Mouse (Mus musculus): ENCODE results near the gene Rbbp5.
"Not testable (repeated sequence)": the region's sequence is repeated elsewhere in the genome, so short reads cannot be mapped to it uniquely, and the experiment has no call there.

Rbbp5 gene

DNA sequence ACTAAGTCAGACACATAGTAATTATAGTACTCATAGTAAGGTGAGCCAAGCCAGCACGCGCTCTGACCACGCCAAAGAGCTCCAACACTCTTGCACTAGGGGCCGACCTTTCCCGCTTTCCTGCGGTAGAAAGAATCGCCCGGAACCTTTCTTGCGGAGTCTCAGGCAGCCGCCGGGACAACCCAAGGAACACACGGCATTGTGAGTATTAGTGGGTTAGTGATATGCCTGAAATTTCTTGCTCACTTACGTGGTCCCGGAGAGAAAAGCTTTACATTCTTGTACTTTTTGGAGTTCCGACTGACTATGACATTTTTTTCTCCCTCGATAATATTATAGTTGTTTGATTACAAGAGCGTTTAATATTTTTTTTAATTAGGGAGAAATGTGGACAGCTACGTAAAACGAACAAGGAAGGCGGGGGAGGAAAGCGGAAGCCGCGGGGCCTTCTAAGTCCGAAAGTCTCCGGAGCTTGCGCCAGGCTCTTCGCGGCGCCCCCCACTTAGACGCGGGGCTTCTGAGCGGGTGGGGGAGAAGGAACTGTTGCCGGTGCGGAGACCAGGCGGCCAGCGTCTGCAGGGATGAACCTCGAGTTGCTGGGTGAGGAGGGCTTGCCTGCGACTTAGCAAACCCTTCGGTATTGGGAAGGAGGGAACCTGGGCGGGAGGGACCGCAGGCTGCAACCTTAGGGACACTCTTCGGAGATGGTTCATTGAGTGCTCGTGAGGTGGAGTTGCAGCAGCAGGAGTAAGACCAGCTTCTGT is at the start of gene Rbbp5:
TSS of gene Rbbp5 (plus strand) at position 438 of the 764 bp plus-strand sequence.
- peak; percentile 92 for DNase-seq

DNA sequence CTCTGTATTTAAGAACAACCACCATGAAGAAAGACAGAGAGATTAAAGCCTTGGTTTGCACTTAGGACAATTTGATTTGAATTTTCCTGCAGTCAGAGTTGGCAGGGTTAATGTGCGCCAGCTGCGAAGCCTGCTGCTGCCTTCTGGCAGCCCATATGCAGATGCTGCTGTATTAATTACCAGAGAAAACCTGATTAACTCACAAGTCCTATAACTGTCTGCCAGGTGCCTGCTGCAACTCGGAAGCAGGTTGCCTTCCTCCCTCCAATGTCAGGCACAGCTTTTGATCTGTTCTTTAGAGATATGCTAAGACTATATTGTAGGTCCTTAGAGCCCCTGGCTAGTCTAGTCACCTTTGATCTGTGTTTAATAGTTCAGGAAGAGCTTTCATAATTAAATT is 46.3 kb upstream of the Rbbp5 start:
- no peak for DNase-seq

DNA sequence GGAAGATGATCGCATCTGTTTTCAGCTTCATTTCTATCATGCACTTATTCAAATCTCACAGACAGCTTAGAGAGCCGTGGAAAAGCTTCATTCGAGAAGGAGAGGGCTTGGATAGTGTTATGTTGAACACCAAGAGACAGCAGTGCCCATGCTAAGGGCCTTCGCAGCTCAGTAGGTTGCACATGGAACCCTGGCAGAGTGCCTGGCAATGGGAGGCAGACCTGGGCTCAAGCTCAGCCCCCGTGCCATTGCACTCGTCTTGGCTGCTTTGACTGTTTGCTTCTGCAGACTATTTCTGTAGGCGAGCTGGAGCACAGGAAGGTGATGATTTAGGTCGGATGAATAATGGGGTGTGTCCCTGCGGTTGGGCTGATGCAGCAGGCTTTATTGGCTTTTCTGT is 45.4 kb upstream of the Rbbp5 start:
- peak; percentile 69 for DNase-seq

DNA sequence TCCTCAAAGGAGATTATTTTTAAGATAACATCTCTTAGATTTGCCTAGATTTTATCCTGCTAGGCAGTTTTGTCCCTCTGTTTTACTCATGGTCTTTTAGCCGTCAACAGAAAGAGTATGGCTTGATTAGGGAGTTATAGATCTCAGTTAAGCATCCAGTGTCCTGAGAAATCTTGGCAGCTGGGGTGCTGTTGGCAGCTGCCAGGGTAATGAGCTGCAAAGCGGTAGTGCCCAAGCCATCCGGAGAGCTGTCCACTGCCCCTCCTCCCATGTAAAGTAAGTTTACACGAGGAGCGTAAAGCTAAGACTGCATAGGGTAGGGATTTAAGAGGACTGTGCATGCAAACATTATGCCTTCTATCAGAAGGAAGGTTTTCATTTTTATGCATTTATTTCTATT is 43.8 kb upstream of the Rbbp5 start:
- no peak for DNase-seq

DNA sequence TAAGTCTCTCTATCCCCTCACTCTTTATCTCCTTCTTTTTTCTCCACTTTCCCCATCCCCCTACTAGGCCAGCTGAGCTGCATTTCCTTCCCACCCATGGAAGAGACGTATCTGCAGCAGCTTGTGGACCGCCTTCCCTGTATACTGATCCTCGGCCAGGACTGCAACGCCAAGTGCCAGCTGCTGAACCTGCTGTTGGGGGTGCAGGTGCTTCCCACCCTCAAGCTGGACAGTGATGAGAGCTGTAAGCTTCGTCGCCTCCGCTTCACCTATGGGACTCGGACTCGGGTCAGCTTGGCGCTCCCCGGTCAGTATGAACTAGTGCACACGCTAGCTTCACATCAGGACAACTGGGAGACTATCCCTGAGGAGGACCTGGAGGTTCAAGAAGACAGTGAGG is 43.1 kb upstream of the Rbbp5 start:
- DNase-seq: no peak

DNA sequence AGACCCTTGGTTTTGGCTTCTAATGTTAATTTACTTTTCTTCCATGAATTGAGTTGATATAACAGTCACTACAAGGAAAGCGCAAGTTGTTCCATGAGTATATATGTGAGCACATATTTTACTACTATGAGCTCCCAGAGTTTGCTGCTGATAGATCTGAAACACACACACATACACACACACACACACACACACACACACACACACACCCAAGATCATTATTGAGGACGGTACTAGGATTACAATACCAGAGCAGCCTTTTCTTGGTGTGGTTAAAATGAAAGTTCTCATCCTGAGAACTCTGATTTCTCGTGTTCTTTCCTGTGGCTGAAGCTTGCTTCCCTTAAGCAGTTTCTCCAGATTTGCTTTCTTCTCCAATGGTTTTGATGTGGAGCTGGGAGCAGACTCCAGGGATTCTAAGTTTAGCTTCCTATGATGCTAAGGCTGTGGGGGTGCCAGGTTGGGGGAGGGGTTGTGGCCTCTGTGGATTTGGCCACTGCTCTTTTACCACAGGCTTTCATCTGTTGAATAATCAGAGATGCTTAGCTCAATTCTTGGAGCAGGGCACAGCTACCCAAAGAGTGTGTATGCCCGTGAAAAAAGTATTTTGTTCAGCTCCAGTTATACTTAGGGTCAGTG is 40.7 kb upstream of the Rbbp5 start:
- peak; percentile 43 for DNase-seq

DNA sequence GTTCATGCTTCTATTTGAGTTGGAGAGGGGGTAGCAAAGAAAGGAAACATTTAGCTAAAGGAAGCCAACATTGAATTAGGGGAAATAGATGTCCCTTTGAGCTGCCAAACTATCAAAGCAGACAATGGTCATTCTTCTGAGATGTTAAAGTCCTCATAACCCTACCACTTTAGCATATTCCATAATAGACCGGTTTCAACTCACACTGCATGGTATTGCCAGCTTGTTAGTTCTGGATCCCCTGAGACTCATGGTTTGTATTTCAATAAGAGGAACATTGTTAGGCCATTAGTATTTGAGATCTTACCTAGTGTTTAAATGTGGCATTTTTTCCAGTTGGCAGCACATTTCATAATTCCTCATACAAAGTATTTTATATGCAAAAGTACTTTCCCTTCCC is 40.2 kb upstream of the Rbbp5 start:
- DNase-seq: no peak

DNA sequence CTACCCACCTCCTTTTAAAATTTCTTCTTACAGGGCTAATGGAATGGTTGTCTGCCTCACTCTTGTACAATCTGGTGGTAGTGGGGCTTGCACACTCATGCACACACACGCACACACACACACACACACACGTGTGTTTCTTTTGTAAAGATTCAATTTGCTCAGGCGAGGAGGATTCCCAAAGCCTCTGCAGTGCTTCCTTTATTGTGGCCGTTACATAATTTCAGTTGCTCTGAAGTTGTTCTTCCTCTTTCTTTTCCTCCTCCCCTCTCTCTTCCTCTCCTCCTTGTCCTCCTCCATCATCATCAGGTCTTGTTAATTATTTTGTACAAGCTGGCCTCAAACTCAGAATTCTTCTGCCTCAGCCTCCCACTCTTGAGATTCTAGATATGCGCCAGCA is 39.8 kb upstream of the Rbbp5 start:
- no peak for DNase-seq

DNA sequence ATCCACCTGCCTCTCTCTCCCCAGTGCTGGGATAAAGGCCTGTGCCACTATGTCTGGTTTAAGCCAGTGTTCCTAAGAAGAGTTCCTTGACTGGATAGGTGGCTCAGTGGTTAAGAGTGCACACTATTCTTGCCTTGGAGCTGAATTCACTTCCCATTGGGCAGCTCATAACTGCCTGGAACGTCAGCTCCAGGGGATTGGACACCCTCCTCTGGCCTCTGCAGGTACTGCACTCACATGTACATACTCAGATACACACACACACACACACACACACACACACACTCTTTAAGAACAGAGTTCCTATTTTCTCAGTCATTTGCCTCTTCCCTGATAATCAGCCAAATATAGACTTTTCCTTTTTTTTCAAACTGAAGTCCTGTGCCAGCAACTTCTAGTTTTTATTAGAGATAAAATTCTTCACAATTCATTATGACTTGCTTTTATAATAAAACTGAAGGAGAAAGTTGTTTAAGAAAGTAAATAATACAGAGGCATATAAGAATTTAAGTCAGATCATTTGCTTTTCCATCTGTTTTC is 36.2 kb upstream of the Rbbp5 start:
- no peak for DNase-seq

DNA sequence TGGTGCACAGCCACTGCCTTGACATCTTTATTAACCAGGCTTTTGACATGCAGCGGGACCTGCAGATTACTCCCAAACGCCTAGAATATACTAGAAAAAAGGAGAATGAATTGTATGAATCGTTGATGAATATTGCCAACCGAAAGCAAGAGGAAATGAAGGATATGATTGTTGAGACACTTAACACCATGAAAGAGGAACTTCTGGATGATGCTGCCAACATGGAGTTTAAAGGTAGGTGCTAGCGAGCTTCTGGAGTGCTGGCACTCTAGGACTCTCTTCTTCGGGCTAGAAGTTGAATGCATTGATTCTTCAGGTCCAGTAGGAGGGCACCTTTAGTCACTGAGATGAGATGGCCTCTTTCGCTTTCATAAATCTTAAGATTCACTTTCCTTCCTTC is 27.4 kb upstream of the Rbbp5 start:
- no peak for DNase-seq

DNA sequence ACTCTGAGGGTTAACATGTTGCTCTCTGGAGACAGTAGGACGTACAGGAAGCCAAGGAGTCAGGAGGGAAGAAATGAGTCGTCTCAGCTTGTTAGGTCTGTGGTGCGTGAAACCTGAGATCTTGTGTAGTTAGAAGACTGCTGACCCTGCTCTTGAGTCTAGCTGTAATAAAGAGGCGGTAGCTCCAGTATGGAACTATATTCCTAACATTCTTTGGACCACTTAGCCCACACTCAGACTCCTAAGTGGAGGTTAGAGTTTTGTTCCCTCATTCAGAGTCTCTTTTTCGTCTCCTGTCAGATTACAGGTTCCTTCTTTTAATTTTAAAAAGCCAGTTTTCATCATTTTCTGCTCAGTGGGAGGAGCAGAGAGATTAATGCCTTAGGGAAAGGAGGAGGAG is 12.5 kb upstream of the Rbbp5 start:
- DNase-seq: no peak

DNA sequence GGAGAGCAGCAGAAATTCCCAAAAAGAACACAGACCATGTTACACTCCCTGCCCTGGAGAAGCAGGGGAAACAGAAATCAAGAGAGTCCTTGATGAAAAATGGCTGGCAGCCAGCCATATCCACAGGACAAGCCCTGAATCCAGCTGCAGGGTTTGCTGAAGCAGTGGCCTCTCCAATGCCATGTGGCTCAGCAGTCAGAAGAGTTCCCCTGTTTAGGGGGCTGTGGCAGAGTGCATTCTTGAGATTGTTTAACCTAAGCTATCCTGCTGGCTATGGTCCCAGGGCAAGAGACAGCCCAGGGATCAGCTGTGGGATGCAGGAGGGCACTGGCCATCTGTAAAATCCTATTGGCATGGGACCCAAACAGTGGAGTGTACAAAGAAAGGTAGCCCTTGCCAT is 8.2 kb upstream of the Rbbp5 start:
- DNase-seq: peak; percentile 52

DNA sequence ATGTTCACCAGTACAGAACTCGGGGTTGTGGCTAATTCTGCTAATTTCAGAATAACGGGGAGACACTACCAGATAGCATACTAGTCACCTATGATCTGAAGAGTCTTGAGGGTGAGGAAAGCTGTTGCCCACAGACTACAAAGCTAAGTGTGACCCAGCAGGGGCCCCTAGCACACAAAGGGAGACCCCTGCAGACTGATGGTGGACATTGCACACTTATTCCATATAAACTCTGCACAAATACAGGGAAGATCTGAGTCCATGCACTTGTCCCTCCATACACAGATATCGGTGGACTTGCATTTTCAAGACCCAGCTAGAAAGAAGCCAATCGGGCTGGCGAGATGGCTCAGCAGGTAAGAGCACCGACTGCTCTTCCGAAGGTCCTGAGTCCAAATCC is 7.6 kb upstream of the Rbbp5 start:
- DNase-seq: no peak

DNA sequence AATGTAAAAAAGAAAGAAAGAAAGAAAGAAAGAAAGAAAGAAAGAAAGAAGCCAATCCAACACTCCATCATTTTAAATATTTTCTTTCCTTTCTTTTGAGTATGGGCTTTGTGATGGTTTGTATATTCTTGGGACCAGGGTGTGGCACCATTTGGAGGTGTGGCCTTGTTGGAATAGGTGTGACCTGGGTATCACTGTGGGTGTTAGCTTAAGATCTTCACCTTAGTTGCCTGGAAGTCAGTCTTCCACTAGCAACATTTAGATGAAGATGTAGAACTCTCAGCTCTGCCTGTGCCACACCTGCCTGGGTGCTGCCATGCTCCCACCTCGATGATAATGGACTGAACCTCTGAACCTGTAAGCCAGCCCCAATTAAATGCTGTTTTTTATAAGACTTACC is 7.1 kb upstream of the Rbbp5 start:
- DNase-seq: not testable (repeated sequence)

DNA sequence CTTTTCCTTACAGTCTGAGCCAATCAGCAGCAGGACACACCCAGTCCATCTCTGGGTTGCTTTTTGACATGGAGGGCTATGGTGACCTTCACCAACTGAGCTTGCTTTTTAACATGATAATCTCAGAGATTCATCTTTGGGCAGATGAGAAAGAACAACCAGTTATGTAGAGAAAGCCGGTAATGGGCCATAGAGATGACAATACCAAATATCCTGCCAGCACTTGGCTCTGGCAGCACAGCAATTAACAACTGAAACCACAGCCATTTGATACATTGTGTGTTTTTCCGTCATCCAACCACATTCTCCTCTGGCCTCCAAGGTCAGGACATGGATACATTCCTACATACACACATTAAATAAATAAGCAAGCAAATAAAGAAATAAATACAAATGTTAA is 6.1 kb upstream of the Rbbp5 start:
- DNase-seq: no peak

DNA sequence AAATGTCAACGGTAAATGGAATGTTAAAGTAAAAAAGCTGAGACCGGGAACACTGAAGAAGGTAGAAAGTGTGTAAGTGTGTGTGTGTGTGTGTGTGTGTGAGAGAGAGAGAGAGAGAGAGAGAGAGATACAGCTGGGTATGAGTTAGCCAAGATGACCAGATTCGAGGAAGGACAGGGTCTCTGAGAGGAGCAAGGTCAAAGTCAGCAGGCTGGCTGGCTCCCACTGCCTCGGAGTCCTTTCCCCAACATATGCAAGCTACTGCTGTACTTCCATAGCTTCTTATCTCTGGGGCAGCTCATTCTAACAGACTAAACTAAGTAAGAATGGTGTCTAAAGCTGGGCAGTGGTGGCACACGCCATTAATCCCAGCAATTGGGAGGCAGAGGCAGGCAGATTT is 5.7 kb upstream of the Rbbp5 start:
- no peak for DNase-seq

DNA sequence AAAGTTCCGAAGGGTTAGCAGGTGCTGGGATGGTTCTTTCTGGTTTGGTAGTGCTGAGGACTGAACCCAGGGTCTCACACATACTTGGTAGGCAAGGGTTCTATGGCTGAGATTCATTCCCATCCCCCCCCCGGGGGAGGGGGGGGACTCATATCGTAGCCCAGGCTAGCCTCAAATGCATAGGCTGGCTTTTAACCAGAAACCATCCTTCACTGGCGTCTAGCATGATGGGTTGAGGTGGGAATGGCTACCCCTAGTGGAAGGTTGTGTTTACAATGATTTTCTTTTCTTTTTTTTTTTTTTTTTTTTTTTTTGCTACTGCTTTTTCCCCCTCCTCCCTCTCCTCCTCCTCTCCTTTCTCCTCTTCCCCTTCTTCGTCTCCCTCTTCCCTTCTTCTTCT is 4.6 kb upstream of the Rbbp5 start:
- no peak for DNase-seq

DNA sequence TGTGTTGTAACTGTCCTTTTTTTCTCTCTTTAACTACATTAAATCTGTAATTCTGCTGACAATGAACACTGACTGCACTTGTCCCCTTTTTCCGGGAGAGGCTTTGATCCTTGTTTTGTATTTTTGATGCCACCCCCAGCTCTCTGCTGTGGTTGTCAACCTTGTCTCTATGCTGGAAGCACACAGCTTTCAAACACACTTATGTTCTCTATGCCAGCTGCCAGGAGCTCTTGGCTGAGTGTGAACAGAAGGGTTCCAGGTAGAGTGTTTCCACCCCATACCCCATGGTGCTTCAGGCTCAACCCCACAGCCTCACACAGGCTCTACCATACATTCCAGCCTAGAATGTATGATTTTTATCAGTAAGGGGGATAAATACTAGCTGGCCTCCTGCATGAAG is 2.7 kb upstream of the Rbbp5 start:
- DNase-seq: no peak

DNA sequence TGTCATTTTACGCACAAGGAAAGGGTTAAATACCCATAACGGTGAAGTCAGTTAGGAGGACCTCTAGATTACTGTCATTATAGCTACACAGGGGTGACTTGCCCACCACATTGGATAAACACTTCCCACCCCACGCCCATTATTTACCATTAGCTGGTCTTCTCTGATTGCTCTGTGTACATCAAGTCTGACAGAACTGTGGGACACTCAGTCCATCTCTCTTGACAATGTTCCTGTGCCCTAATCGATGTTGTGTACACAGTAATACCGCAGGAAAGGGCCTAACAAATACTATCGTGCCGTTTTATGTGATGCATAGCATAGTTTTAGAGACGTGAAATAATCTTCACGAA is 614 bp upstream of the Rbbp5 start:
- DNase-seq: no peak

DNA sequence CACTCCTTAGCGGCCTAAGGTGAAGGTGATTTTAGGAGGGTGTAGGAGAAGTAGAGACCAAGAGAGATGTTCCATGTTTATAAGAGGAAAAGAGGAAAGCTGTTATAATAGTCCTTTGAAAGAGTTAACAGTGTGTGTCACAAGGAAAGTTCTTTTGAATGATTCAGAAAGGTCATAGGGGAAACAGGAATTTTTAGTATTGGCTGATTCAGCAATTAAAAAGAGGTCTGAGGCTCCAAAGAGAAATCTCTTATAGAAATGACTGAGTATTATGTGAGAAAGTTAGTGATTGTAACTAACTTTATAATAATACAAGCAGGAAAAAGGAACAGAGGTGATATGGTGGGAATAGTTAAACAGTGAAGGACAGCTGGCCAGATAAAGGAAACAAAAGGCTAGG is 2.3 kb downstream of the Rbbp5 start:
- DNase-seq: no peak

DNA sequence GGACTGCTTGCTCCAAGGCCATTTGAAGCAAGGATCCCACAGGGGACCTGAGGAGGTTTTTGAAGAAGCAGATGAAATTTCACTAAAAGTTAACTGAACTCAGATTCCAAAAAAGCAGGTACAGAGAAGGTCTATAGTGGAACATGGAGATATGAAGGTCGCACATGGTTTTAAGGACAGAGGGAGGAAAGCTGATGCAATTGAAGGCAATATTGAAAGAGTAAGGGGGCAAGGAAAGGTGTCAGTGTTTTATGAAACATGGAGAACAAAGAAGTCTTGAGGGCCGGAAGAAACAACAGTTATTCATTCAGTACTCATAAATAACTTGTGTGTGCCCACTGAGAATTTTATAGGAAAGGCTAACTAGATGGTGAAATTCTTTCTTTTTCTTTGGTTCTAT is 4.5 kb downstream of the Rbbp5 start:
- no peak for DNase-seq

DNA sequence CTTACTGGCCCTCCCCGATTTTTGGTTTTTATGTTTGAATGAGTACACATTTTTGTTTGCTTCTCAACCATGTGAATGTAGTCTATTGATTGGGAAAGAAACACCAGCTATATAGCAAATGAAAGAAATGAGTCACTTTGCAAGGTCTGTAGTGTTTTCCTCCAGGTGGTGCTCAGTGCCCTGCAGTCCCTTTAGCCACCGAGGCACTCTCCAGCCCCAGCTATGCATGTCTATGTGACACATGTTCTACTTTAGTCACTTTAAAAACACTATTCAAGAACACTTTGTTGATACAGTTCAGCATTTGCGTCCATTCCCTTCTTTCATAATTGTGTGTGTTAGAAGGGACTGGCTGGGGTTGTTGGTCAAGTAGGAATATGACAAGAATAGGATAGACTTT is 6.1 kb downstream of the Rbbp5 start:
- no peak for DNase-seq

DNA sequence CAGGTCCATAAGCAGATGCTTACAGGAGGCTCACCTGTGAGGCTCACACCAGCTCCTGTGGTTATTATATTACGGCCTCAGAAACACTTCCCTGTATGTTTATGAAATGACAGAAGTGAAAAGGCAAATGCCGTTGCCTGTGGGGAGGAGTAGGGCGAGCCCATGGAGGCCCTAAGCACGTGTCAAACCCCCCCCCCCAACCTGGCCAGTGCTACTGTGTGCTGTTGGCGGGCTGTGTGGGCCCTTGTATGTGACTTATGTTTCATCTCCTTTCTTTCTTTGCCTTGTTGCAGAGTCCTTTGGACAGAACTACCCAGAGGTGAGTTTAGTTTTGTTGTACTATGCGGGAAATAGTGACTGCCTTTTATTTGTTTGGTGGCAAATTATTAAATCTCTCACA is 6.6 kb downstream of the Rbbp5 start:
- DNase-seq: no peak

DNA sequence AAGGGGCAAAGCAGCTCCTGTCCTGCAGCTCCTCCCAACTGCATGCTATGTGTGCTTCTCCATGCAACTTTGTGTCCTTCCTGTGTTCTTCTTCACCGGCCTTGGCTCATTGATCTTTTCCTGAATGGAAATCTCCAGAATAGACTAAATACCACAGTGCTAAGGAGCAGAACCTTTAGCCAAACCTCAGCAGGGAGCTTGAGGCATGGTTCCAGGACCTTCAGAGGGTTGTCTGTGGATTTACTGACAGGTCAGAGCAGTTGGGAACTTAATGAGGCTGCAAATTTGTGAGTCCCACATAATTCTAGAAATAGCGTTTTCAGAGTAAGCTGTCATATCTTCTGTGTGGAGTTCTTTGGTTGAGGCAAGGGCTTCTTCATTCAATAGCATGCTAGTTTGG is 23.4 kb downstream of the Rbbp5 start:
- DNase-seq: no peak

DNA sequence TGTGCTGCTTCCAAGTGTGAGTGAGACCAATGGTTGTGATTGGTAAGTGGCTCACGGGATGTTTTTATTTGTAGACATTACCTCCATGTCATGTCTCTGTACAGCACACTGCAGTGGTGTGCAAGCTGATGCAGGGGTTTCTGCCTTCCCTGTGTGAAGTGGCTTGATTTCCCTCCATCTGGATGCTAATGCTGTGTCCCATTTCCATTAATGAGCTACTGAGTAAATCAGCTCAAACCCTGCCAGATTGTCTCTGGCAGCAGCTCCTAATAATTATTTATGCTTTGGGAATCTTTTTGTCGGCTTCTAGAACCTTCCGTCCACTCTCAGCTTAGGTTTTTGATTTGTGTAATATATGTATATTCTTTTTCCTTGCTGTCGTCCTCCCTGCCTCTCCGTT is 28.0 kb downstream of the Rbbp5 start:
- DNase-seq: no peak

Measured in kidney, postnatal 10 days (tissue).